Mouse (Mus musculus) gastrocnemius, adult 8-10 months (tissue): Measurements from ENCODE around the gene 1110057P08Rik. TPM values are rescaled to one million over a fixed set of nuclear protein-coding genes. Genes with fewer than 3 reads are reported as not detected.
"Not testable (repeated sequence)": the region's sequence is repeated elsewhere in the genome, so short reads cannot be mapped to it uniquely, and the experiment has no call there.

ENCODE experiments used
- DNase-seq, 2 experiments: peaks; one replicate each; pipeline ENCODE4 v3.0.0; 2022; ENCODE audit warnings: low spot score in 2 of 2
- total RNA-seq, 4 experiments: library from RNA; stranded (reverse); gene quantifications; 2 replicates each; pipeline ENCODE4 v1.2.4; 2022

1110057P08Rik gene
- not detected for total RNA-seq

DNA sequence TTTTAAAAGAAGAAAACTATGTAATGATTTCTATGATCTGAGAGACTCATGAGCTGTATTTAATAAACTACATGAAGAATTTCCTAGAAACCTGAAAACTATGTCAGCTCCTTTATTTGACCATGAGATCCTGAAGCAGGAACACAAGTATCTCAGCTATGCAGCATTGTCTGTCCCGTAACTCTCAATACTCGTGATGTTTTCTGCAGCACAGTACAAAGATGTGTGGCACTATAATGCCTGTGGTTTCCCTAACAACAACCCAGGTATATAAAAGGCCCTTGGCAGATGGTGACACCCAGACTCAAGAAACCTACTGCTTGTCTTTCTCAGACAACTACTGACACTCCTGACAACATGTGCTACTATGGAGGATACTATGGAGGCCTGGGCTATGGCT is at the start of gene 1110057P08Rik:
TSS of gene 1110057P08Rik (plus strand) at position 301 of the 400 bp plus-strand sequence.
- DNase-seq: no peak

DNA sequence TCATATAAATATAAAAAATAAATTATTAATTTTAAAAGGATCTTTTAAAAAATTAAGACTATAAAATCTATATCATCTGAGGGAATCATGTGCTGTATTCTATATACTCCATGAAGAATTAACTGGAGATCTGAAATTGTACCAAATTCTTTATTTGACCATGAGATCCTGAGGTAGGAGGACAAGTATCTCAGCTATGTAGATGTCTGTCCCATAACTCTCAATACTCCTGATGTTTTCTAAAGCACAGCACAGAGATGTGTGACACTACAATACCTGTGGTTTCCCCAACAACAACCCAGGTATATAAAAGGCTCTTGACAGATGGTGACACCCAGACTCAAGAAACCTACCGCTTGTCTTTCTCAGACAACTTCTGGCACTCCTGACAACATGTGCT is 34.0 kb upstream of the 1110057P08Rik start, which contains the start of gene Gm6358:
TSS of gene Gm6358 (plus strand) at position 301 of the 400 bp plus-strand sequence.
- DNase-seq: no peak

DNA sequence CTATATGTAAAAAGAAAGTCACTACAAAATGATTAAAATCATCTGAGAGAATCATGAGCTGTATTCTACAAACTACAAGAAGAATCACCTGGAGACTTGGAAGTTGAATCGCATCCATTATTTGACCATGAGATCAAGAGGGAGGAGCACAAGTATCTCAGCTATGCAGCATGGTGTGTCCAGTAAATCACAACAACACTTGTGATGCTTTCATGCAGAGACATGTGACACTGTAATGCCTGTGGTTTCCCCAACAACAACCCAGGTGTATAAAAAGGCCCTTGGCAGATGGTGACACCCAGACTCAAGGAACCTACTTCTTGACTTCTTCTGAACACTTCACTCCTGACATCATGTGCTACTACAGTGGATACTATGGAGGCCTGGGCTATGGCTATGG is 23.7 kb upstream of the 1110057P08Rik start, which contains the start of gene Gm10061:
TSS of gene Gm10061 (plus strand) at position 301 of the 400 bp plus-strand sequence.
- DNase-seq: no peak

DNA sequence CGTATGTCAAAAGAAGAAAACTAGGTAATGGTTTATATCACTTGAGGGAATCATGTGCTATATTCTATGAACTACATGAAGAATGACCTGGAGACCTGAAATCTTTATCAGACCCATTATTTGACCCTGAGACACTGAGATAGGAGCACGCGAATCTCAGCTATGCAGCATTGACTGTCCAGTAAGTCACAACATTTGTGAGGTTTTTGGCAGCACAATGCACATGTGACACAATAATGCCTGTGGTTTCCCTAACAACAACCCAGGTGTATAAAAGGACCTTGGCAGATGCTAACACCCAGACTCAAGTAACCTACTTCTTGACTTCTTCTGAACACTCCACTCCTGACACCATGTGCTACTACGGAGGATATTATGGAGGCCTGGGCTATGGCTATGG is 16.9 kb upstream of the 1110057P08Rik start, which contains the start of gene Gm9789:
TSS of gene Gm9789 (plus strand) at position 301 of the 400 bp plus-strand sequence.
- no peak for DNase-seq

DNA sequence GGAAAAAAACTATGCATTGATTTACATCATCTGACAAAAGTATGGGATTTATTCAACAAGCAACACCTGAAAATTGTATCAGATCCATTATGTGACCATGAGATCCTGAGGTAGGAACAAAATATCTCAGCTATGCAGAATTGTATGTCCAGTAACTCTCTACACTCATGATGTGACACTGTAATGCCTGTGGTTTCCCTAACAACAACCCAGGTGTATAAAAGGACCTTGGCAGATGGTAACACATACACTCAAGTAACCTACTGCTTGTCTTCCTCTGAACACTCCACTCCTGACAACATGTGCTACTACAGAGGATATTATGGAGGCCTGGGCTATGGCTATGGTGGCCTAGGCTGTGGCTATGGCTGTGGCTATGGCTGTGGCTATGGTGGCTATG is 5.3 kb upstream of the 1110057P08Rik start, which contains the start of gene Gm7735:
TSS of gene Gm7735 (plus strand) at position 301 of the 400 bp plus-strand sequence.
- not testable (repeated sequence) for DNase-seq

DNA sequence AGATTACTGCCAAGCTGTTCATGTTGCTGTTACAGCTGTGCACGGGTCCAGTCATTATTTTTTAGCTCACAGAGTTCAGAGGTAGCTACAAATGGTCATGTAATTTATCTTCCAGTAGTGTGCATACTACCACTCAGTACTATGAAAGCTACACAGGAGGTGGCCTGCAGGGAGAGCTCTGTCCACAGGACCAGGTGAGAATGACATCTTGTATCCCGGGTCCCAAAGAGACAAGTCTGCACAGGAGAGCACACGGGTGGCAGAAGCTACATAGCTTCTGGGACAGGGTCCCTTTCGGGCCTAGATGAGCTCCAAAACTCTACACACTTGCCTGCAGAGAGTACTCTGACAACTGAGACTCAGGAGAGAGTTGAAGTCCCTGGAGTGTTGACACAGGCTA is 14.1 kb downstream of the 1110057P08Rik start:
- DNase-seq: no peak

DNA sequence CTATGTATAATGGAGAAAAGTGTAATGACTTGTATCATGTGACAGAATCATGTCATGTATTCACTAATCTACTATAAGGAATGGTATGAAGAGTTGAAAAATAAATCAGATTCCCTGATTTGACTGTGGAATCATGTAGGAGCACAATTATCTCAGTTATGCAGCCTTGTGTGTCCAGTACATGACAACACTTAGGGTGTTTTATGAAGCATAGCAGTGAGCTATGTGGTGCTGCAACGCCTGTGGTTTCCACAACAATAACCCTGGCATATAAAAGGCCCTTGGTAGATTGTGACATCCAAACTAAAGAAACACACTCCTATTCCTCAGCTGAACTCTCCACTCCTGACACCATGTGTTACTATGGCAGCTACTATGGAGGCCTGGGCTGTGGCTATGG is 31.0 kb downstream of the 1110057P08Rik start, which contains the start of gene Krtap20-2:
TSS of gene Krtap20-2 (plus strand) at position 301 of the 400 bp plus-strand sequence.
- DNase-seq: no peak

Other genes with a start within 250 kb of the 1110057P08Rik start
- not detected for gene Krtap19-9b, start 242.5 kb upstream of the 1110057P08Rik start, total RNA-seq
- gene Krtap16-3, start 211.9 kb upstream of the 1110057P08Rik start, total RNA-seq: not detected
- not detected for gene Krtap22-2, start 164.0 kb upstream of the 1110057P08Rik start, total RNA-seq
- not detected for gene Gm10229, start 159.5 kb upstream of the 1110057P08Rik start, total RNA-seq
- not detected for gene Krtap6-1, start 143.0 kb upstream of the 1110057P08Rik start, total RNA-seq
- not detected for gene Gm10228, start 133.3 kb upstream of the 1110057P08Rik start, total RNA-seq
- not detected for gene Krtap6-5, start 126.9 kb upstream of the 1110057P08Rik start, total RNA-seq
- gene 1110025L11Rik, start 110.7 kb upstream of the 1110057P08Rik start, total RNA-seq: not detected
- not detected for gene Krtap6-3, start 90.7 kb upstream of the 1110057P08Rik start, total RNA-seq
- not detected for gene Gm6358, start 33.9 kb upstream of the 1110057P08Rik start, total RNA-seq
- gene Gm10061, start 23.6 kb upstream of the 1110057P08Rik start, total RNA-seq: not detected
- not detected for gene Gm9789, start 16.8 kb upstream of the 1110057P08Rik start, total RNA-seq
- not detected for gene Gm7735, start 5.2 kb upstream of the 1110057P08Rik start, total RNA-seq
- gene Krtap20-2, start 31.1 kb downstream of the 1110057P08Rik start, total RNA-seq: not detected
- gene Krtap21-1, start 229.1 kb downstream of the 1110057P08Rik start, total RNA-seq: not detected
- not detected for gene Krtap6-2, start 245.4 kb downstream of the 1110057P08Rik start, total RNA-seq